ENCODE assay signal across 27 mouse cellular contexts in genomic region chr5:139818056-139818455, GRCm38 (mm10). TPM values are rescaled to one million over a fixed set of nuclear protein-coding genes. Genes with fewer than 3 reads are reported as not detected.
DNase-seq lines count a peak whose midpoint lies in the region; ATAC-seq and TF ChIP-seq lines count a peak whose summit lies in the region.
"Had no signal": no experiment of that assay in that cellular context is flagged by ENCODE, and none has a peak within 500 bp of the region (broad histone marks: within the 10 kb centered on the region; RNA-seq: fewer than 3 reads in every experiment).

No protein-coding gene starts in this region.

- no peaks in the 10 kb centered on the region for H3K9me3 ChIP-seq in forebrain, embryonic 11.5 days (ENCODE audit: control insufficient read depth, low read length)
- no peaks in the 10 kb centered on the region for H3K9me3 ChIP-seq in forebrain, embryonic 14.5 days (replicated peaks; ENCODE audit: control insufficient read depth, low read length)
- no peaks in the 10 kb centered on the region for H3K9me3 ChIP-seq in MEL (replicated peaks; ENCODE audit: insufficient read depth, low read length)
- H3K9me3 ChIP-seq in intestine, embryonic 16.5 days (ENCODE audit: control insufficient read depth, low read length): no peaks in the 10 kb centered on the region
- H3K9me3 ChIP-seq in liver, postnatal 0 days (ENCODE audit: low read length): no peaks in the 10 kb centered on the region
- no peaks in the 10 kb centered on the region for H3K9me3 ChIP-seq in neural tube, embryonic 15.5 days (replicated peaks)
- H3K9me3 ChIP-seq: heart, embryonic 15.5 days; hindbrain, embryonic 15.5 days; limb, embryonic 13.5 days; lung, embryonic 15.5 days had no signal

- H3K36me3 ChIP-seq in forebrain, embryonic 11.5 days (ENCODE audit: control insufficient read depth, insufficient read depth, low read length): no peaks in the 10 kb centered on the region; the same call in 1 of the 2 replicates
- H3K36me3 ChIP-seq in forebrain, embryonic 14.5 days (ENCODE audit: control insufficient read depth, insufficient read depth, low read length): peaks cover 17% of the 10 kb centered on the region
- H3K36me3 ChIP-seq in MEL (ENCODE audit: control insufficient read depth in 1 of 2, insufficient read depth in 2 of 2, low read length in 2 of 2): peaks cover 0 to 14% of the 10 kb centered on the region in 2 experiments; a peak in 2 of 4 replicates
- peaks cover 3% of the 10 kb centered on the region; the same call in 1 of the 2 replicates for H3K36me3 ChIP-seq in intestine, embryonic 16.5 days (ENCODE audit: control insufficient read depth, insufficient read depth, low read length)
- H3K36me3 ChIP-seq in liver, postnatal 0 days (replicated peaks; ENCODE audit: insufficient read depth, low read length): peaks cover 13% of the 10 kb centered on the region
- H3K36me3 ChIP-seq in neural tube, embryonic 15.5 days: peaks cover 17% of the 10 kb centered on the region
- H3K36me3 ChIP-seq: hindbrain, embryonic 15.5 days had no signal

- no peak overlapping the region for H3K9ac ChIP-seq in forebrain, embryonic 11.5 days (ENCODE audit: low read length)
- H3K9ac ChIP-seq in forebrain, embryonic 14.5 days (ENCODE audit: low read length): no peak overlapping the region; the same call in 1 of the 2 replicates
- 0 out of 2 replicates have a peak overlapping the region, but pooled peaks have one; percentile 6 for H3K9ac ChIP-seq in MEL (ENCODE audit: control insufficient read depth, low read depth, low read length, poor library complexity, severe bottlenecking)
- peak overlapping the region; percentile 69 for H3K9ac ChIP-seq in intestine, embryonic 16.5 days (ENCODE audit: low read depth, low read length)
- 0 out of 2 replicates have a peak overlapping the region, but pooled peaks have one; percentile 21 for H3K9ac ChIP-seq in liver, postnatal 0 days (replicated peaks)
- no peak overlapping the region for H3K9ac ChIP-seq in neural tube, embryonic 15.5 days (replicated peaks)
- H3K9ac ChIP-seq: heart, embryonic 15.5 days; hindbrain, embryonic 15.5 days; limb, embryonic 13.5 days; lung, embryonic 15.5 days had no signal

- no peaks in the 10 kb centered on the region; the same call in 1 of the 2 replicates for H3K27me3 ChIP-seq in forebrain, embryonic 11.5 days (ENCODE audit: control insufficient read depth, insufficient read depth, low read length)
- H3K27me3 ChIP-seq in forebrain, embryonic 14.5 days (replicated peaks; ENCODE audit: control insufficient read depth, insufficient read depth, low read length): peaks cover 4% of the 10 kb centered on the region; the same call in 1 of the 2 replicates
- H3K27me3 ChIP-seq in MEL (ENCODE audit: control insufficient read depth in 1 of 2, insufficient read depth in 2 of 2, low read length in 2 of 2): no peaks in the 10 kb centered on the region
- no peaks in the 10 kb centered on the region for H3K27me3 ChIP-seq in intestine, embryonic 16.5 days (replicated peaks; ENCODE audit: control insufficient read depth, insufficient read depth, low read length)
- H3K27me3 ChIP-seq in liver, postnatal 0 days (ENCODE audit: insufficient read depth, low read length): no peaks in the 10 kb centered on the region
- H3K27me3 ChIP-seq in neural tube, embryonic 15.5 days (replicated peaks): peaks cover 28% of the 10 kb centered on the region

- no peak overlapping the region for H3K27ac ChIP-seq in forebrain, embryonic 11.5 days (ENCODE audit: low read depth, low read length)
- no peak overlapping the region for H3K27ac ChIP-seq in forebrain, embryonic 14.5 days (ENCODE audit: low read depth, low read length)
- H3K27ac ChIP-seq in MEL (ENCODE audit: control insufficient read depth, low read depth, low read length): peak overlapping the region; percentile 38
- peak overlapping the region; percentile 94 for H3K27ac ChIP-seq in intestine, embryonic 16.5 days (ENCODE audit: low read length)
- H3K27ac ChIP-seq in liver, postnatal 0 days (ENCODE audit: low read depth): no peak overlapping the region
- H3K27ac ChIP-seq in neural tube, embryonic 15.5 days (replicated peaks): no peak overlapping the region
- H3K27ac ChIP-seq: heart, embryonic 15.5 days; hindbrain, embryonic 15.5 days; layer of hippocampus, adult 2 months; limb, embryonic 13.5 days; lung, embryonic 15.5 days had no signal

- TF ChIP-seq EP300 in MEL (IDR thresholded peaks at IDR 0.05; ENCODE audit: low read depth in 1 of 2, low read length in 2 of 2): peak in 1 of 2 experiments; percentile 48; a peak in 2 of 4 replicates
- no peak for TF ChIP-seq EP300 in liver, postnatal 0 days (IDR thresholded peaks at IDR 0.05; ENCODE audit: low read depth)

- no peak for TF ChIP-seq RAD21 in MEL (IDR thresholded peaks at IDR 0.05; ENCODE audit: low read depth, low read length)

- H3K4me2 ChIP-seq in forebrain, embryonic 11.5 days (ENCODE audit: low read depth, low read length, severe bottlenecking): no peak overlapping the region
- no peak overlapping the region for H3K4me2 ChIP-seq in forebrain, embryonic 14.5 days (ENCODE audit: low read length)
- H3K4me2 ChIP-seq in intestine, embryonic 16.5 days (ENCODE audit: low read depth, low read length): peak overlapping the region; percentile 47
- H3K4me2 ChIP-seq in liver, postnatal 0 days (ENCODE audit: low read depth, low read length): no peak overlapping the region
- H3K4me2 ChIP-seq in neural tube, embryonic 15.5 days: no peak overlapping the region
- H3K4me2 ChIP-seq: heart, embryonic 15.5 days; hindbrain, embryonic 15.5 days; limb, embryonic 13.5 days; lung, embryonic 15.5 days had no signal

- H3K4me3 ChIP-seq in forebrain, embryonic 11.5 days (ENCODE audit: low read depth, low read length): no peak overlapping the region
- H3K4me3 ChIP-seq in forebrain, embryonic 14.5 days (ENCODE audit: low read depth, low read length): no peak overlapping the region
- H3K4me3 ChIP-seq in MEL (ENCODE audit: control insufficient read depth in 1 of 2, insufficient read depth in 1 of 2, low read depth in 2 of 2, low read length in 2 of 2): no peak overlapping the region
- peak overlapping the region; percentile 42 for H3K4me3 ChIP-seq in intestine, embryonic 16.5 days (ENCODE audit: low read length)
- no peak overlapping the region for H3K4me3 ChIP-seq in liver, postnatal 0 days (ENCODE audit: low read depth, low read length)
- no peak overlapping the region for H3K4me3 ChIP-seq in neural tube, embryonic 15.5 days (replicated peaks)
- H3K4me3 ChIP-seq: heart, embryonic 15.5 days; hindbrain, embryonic 15.5 days; layer of hippocampus, adult 2 months; limb, embryonic 13.5 days; lung, embryonic 15.5 days had no signal

- DNase-seq in forebrain, embryonic 11.5 days (ENCODE audit: low spot score): peak; percentile 48
- no peak for DNase-seq in forebrain, embryonic 14.5 days (ENCODE audit: low spot score)
- DNase-seq in MEL (ENCODE audit: low read depth, low spot score): peak; percentile 53
- DNase-seq in liver, postnatal 0 days: no peak
- no peak for DNase-seq in embryo, embryonic 11 days
- no peak for DNase-seq in thymus, postnatal 10 days (ENCODE audit: low spot score in 2 of 2)
- DNase-seq: adrenal gland, postnatal 25 days; cerebellum, adult 11-12 months; cerebellum, postnatal 36 days; kidney, adult 11 months; layer of hippocampus, postnatal 36 days; right cerebral cortex, postnatal 25 days had no signal

- no peak for TF ChIP-seq CTCF in MEL (IDR thresholded peaks at IDR 0.05 in 2 of 3, conservative IDR thresholded peaks at IDR 0.05 in 1 of 3; ENCODE audit: control insufficient read depth in 1 of 3, insufficient read depth in 1 of 3, low read depth in 2 of 3, low read length in 3 of 3, poor library complexity in 1 of 3, severe bottlenecking in 1 of 3)
- TF ChIP-seq CTCF in liver, postnatal 0 days (IDR thresholded peaks at IDR 0.05; ENCODE audit: low read depth): no peak

- no peak for ATAC-seq in forebrain, embryonic 11.5 days (replicated peaks; ENCODE audit: low FRiP score)
- ATAC-seq in forebrain, embryonic 14.5 days: no peak
- ATAC-seq in intestine, embryonic 16.5 days: no peak
- no peak for ATAC-seq in liver, postnatal 0 days
- no peak for ATAC-seq in neural tube, embryonic 15.5 days (ENCODE audit: low FRiP score)
- ATAC-seq: CD4-positive, CD25-positive, alpha-beta regulatory T cell, adult 4 months; midbrain, embryonic 16.5 days had no signal

- H3K4me1 ChIP-seq in forebrain, embryonic 11.5 days (replicated peaks; ENCODE audit: control insufficient read depth, insufficient read depth, low read length): no peaks in the 10 kb centered on the region
- H3K4me1 ChIP-seq in forebrain, embryonic 14.5 days (ENCODE audit: control insufficient read depth, insufficient read depth, low read length): no peaks in the 10 kb centered on the region
- H3K4me1 ChIP-seq in MEL (ENCODE audit: control insufficient read depth in 1 of 2, insufficient read depth in 2 of 2, low read length in 2 of 2): peaks cover 2 to 33% of the 10 kb centered on the region in 2 experiments; a peak in 3 of 4 replicates
- peaks cover 23% of the 10 kb centered on the region for H3K4me1 ChIP-seq in intestine, embryonic 16.5 days (ENCODE audit: control insufficient read depth, insufficient read depth, low read length)
- peaks cover 13% of the 10 kb centered on the region for H3K4me1 ChIP-seq in liver, postnatal 0 days (ENCODE audit: insufficient read depth)
- H3K4me1 ChIP-seq in neural tube, embryonic 15.5 days: peaks cover 5% of the 10 kb centered on the region; the same call in 1 of the 2 replicates
- H3K4me1 ChIP-seq: hindbrain, embryonic 15.5 days had no signal

- WGBS in forebrain, embryonic 11.5 days: 85% methylated on average over 3 of the region's 3 CpGs
- WGBS in forebrain, embryonic 14.5 days: 87% methylated on average over 3 of the region's 3 CpGs
- 86% methylated on average over 3 of the region's 3 CpGs for WGBS in intestine, embryonic 16.5 days
- 66% methylated on average over 3 of the region's 3 CpGs for WGBS in liver, postnatal 0 days (ENCODE audit: insufficient replicate concordance)
- 89% methylated on average over 3 of the region's 3 CpGs for WGBS in neural tube, embryonic 15.5 days

- TF ChIP-seq POLR2A in MEL (IDR thresholded peaks at IDR 0.05; ENCODE audit: control insufficient read depth in 1 of 2, insufficient read depth in 1 of 2, low read depth in 1 of 2, low read length in 2 of 2, poor library complexity in 1 of 2): no peak

- H3K79me2 ChIP-seq in MEL (ENCODE audit: control insufficient read depth, insufficient read depth, low read length, poor library complexity): no peaks in the 10 kb centered on the region

RNA-seq across cellular contexts. Expression of gene Tmem184a, which starts 1.7 kb away (rescaled TPM):
- polyA plus RNA-seq in forebrain, embryonic 11.5 days (2014; fragmentation: Nextera tagmentation; extraction: Ambion mirVana): 1.1 TPM in 2 replicates
- polyA plus RNA-seq in forebrain, embryonic 14.5 days (2014; fragmentation: Nextera tagmentation; extraction: Ambion mirVana): not detected in 2 replicates
- 0.07 and 0.27 TPM in 2 replicates for total RNA-seq in MEL (2012; rRNA removed)
- polyA plus RNA-seq in MEL (2012; ENCODE audit: insufficient read depth in 1 of 2, insufficient read length in 2 of 2, low read depth in 1 of 2, low replicate concordance in 2 of 2, missing spikeins in 1 of 2): under 1 TPM in 1 of 2 experiments, not detected in 1; 0.10 TPM
- 120 and 151 TPM in 2 replicates for polyA plus RNA-seq in intestine, embryonic 16.5 days (2015; fragmentation: Nextera tagmentation; extraction: Ambion mirVana)
- 3.0 and 3.2 TPM in 2 replicates for polyA plus RNA-seq in liver, postnatal 0 days (2015; fragmentation: Nextera tagmentation; extraction: Ambion mirVana)
- 0.20 and 1.7 TPM in 2 replicates for polyA plus RNA-seq in neural tube, embryonic 15.5 days (2015; fragmentation: Nextera tagmentation; extraction: Ambion mirVana)
- total RNA-seq: adrenal gland, postnatal 25 days; granulocyte monocyte progenitor cell, adult 5-6 weeks had no signal

RNA-seq across cellular contexts. Expression of gene Gm26938, which starts 8.2 kb away (rescaled TPM):
- polyA plus RNA-seq in forebrain, embryonic 11.5 days (2014; fragmentation: Nextera tagmentation; extraction: Ambion mirVana): 0.27 TPM in 1 of 2 replicates, not detected in the other
- polyA plus RNA-seq in forebrain, embryonic 14.5 days (2014; fragmentation: Nextera tagmentation; extraction: Ambion mirVana): not detected in 2 replicates
- total RNA-seq in MEL (2012; rRNA removed): not detected in 2 replicates
- polyA plus RNA-seq in MEL (2012; ENCODE audit: insufficient read depth in 1 of 2, insufficient read length in 2 of 2, low read depth in 1 of 2, low replicate concordance in 2 of 2, missing spikeins in 1 of 2): under 1 TPM in 1 of 2 experiments, not detected in 1; 0.11 TPM
- polyA plus RNA-seq in intestine, embryonic 16.5 days (2015; fragmentation: Nextera tagmentation; extraction: Ambion mirVana): not detected in 2 replicates
- not detected in 2 replicates for polyA plus RNA-seq in liver, postnatal 0 days (2015; fragmentation: Nextera tagmentation; extraction: Ambion mirVana)
- polyA plus RNA-seq in neural tube, embryonic 15.5 days (2015; fragmentation: Nextera tagmentation; extraction: Ambion mirVana): not detected in 2 replicates
- total RNA-seq: adrenal gland, postnatal 25 days; ES-E14; gastrocnemius, adult 8-10 months; granulocyte monocyte progenitor cell, adult 5-6 weeks; heart, postnatal 4 days; layer of hippocampus, adult 2 months; layer of hippocampus, postnatal 36 days; left cerebral cortex, postnatal 14 days had no signal
- polyA plus RNA-seq: CD4-positive, CD25-positive, alpha-beta regulatory T cell, adult 4 months; embryonic facial prominence, embryonic 11.5 days; heart, embryonic 15.5 days; hindbrain, embryonic 15.5 days; limb, embryonic 13.5 days; lung, embryonic 15.5 days; midbrain, embryonic 16.5 days had no signal

RNA-seq across cellular contexts. Expression of gene Psmg3, which starts 8.6 kb away (rescaled TPM):
- polyA plus RNA-seq in forebrain, embryonic 11.5 days (2014; fragmentation: Nextera tagmentation; extraction: Ambion mirVana): 75.4 and 76.3 TPM in 2 replicates
- 86.4 and 86.7 TPM in 2 replicates for polyA plus RNA-seq in forebrain, embryonic 14.5 days (2014; fragmentation: Nextera tagmentation; extraction: Ambion mirVana)
- total RNA-seq in MEL (2012; rRNA removed): 70.0 and 75.4 TPM in 2 replicates
- polyA plus RNA-seq in MEL (2012; ENCODE audit: insufficient read depth in 1 of 2, insufficient read length in 2 of 2, low read depth in 1 of 2, low replicate concordance in 2 of 2, missing spikeins in 1 of 2): 10 to 100 TPM in 1 of 2 experiments, not detected in 1; 81.9 TPM
- polyA plus RNA-seq in intestine, embryonic 16.5 days (2015; fragmentation: Nextera tagmentation; extraction: Ambion mirVana): 67.6 and 80.3 TPM in 2 replicates
- polyA plus RNA-seq in liver, postnatal 0 days (2015; fragmentation: Nextera tagmentation; extraction: Ambion mirVana): 28.8 and 29.1 TPM in 2 replicates
- 72.1 and 76.3 TPM in 2 replicates for polyA plus RNA-seq in neural tube, embryonic 15.5 days (2015; fragmentation: Nextera tagmentation; extraction: Ambion mirVana)

RNA-seq across cellular contexts. Expression of gene Mafk, which starts 26.7 kb away (rescaled TPM):
- polyA plus RNA-seq in forebrain, embryonic 11.5 days (2014; fragmentation: Nextera tagmentation; extraction: Ambion mirVana): 7.5 and 8.3 TPM in 2 replicates
- 7.5 and 11.7 TPM in 2 replicates for polyA plus RNA-seq in forebrain, embryonic 14.5 days (2014; fragmentation: Nextera tagmentation; extraction: Ambion mirVana)
- 43.6 and 62.1 TPM in 2 replicates for total RNA-seq in MEL (2012; rRNA removed)
- 10 to 100 TPM in 1 of 2 experiments, not detected in 1; 56.5 TPM for polyA plus RNA-seq in MEL (2012; ENCODE audit: insufficient read depth in 1 of 2, insufficient read length in 2 of 2, low read depth in 1 of 2, low replicate concordance in 2 of 2, missing spikeins in 1 of 2)
- polyA plus RNA-seq in intestine, embryonic 16.5 days (2015; fragmentation: Nextera tagmentation; extraction: Ambion mirVana): 25.0 and 25.2 TPM in 2 replicates
- polyA plus RNA-seq in liver, postnatal 0 days (2015; fragmentation: Nextera tagmentation; extraction: Ambion mirVana): 15.7 and 19.1 TPM in 2 replicates
- polyA plus RNA-seq in neural tube, embryonic 15.5 days (2015; fragmentation: Nextera tagmentation; extraction: Ambion mirVana): 10.8 and 14.2 TPM in 2 replicates

RNA-seq across cellular contexts. Expression of gene Ints1, which starts 42.6 kb away (rescaled TPM):
- polyA plus RNA-seq in forebrain, embryonic 11.5 days (2014; fragmentation: Nextera tagmentation; extraction: Ambion mirVana): 40.5 and 42.0 TPM in 2 replicates
- 31.8 and 33.2 TPM in 2 replicates for polyA plus RNA-seq in forebrain, embryonic 14.5 days (2014; fragmentation: Nextera tagmentation; extraction: Ambion mirVana)
- 77.9 and 82.5 TPM in 2 replicates for total RNA-seq in MEL (2012; rRNA removed)
- polyA plus RNA-seq in MEL (2012; ENCODE audit: insufficient read depth in 1 of 2, insufficient read length in 2 of 2, low read depth in 1 of 2, low replicate concordance in 2 of 2, missing spikeins in 1 of 2): 10 to 100 TPM in 1 of 2 experiments, not detected in 1; 89.2 TPM
- polyA plus RNA-seq in intestine, embryonic 16.5 days (2015; fragmentation: Nextera tagmentation; extraction: Ambion mirVana): 18.8 and 18.9 TPM in 2 replicates
- 5.6 and 6.4 TPM in 2 replicates for polyA plus RNA-seq in liver, postnatal 0 days (2015; fragmentation: Nextera tagmentation; extraction: Ambion mirVana)
- polyA plus RNA-seq in neural tube, embryonic 15.5 days (2015; fragmentation: Nextera tagmentation; extraction: Ambion mirVana): 25.6 and 29.0 TPM in 2 replicates

Comparison
In these comparisons a context has a peak if more than half of its experiments do, and no peak if none do; other contexts are left out.
1. DNase-seq: peak in forebrain, embryonic 11.5 days (single experiment) and MEL (single experiment); none in forebrain, embryonic 14.5 days (single experiment), liver, postnatal 0 days (single experiment), embryo, embryonic 11 days (single experiment) and thymus, postnatal 10 days (0 of 2).
2. H3K27ac ChIP-seq: peak in MEL (single experiment) and intestine, embryonic 16.5 days (single experiment); none in forebrain, embryonic 11.5 days (single experiment), forebrain, embryonic 14.5 days (single experiment), liver, postnatal 0 days (single experiment) and neural tube, embryonic 15.5 days (single experiment).
3. H3K9ac ChIP-seq: peak in MEL (single experiment), intestine, embryonic 16.5 days (single experiment) and liver, postnatal 0 days (single experiment); none in forebrain, embryonic 11.5 days (single experiment), forebrain, embryonic 14.5 days (single experiment) and neural tube, embryonic 15.5 days (single experiment).
4. RNA of gene Tmem184a, which starts 1.7 kb away (polyA plus RNA-seq): 120 to 151 TPM in intestine, embryonic 16.5 days; 3.0 to 3.2 TPM in liver, postnatal 0 days, 1.1 TPM in forebrain, embryonic 11.5 days, 0.20 to 1.7 TPM in neural tube, embryonic 15.5 days, 0.10 TPM in MEL and not detected in forebrain, embryonic 14.5 days; every median in the first group is over 10 times any median in the second.